Mouse (Mus musculus): Measurements from ENCODE around the gene Chchd5. TPM values are rescaled to one million over a fixed set of nuclear protein-coding genes. Genes with fewer than 3 reads are reported as not detected.

The Chchd5 gene
- polyA plus RNA-seq, 1 experiment from 2014 or later: 24.6 TPM

DNA sequence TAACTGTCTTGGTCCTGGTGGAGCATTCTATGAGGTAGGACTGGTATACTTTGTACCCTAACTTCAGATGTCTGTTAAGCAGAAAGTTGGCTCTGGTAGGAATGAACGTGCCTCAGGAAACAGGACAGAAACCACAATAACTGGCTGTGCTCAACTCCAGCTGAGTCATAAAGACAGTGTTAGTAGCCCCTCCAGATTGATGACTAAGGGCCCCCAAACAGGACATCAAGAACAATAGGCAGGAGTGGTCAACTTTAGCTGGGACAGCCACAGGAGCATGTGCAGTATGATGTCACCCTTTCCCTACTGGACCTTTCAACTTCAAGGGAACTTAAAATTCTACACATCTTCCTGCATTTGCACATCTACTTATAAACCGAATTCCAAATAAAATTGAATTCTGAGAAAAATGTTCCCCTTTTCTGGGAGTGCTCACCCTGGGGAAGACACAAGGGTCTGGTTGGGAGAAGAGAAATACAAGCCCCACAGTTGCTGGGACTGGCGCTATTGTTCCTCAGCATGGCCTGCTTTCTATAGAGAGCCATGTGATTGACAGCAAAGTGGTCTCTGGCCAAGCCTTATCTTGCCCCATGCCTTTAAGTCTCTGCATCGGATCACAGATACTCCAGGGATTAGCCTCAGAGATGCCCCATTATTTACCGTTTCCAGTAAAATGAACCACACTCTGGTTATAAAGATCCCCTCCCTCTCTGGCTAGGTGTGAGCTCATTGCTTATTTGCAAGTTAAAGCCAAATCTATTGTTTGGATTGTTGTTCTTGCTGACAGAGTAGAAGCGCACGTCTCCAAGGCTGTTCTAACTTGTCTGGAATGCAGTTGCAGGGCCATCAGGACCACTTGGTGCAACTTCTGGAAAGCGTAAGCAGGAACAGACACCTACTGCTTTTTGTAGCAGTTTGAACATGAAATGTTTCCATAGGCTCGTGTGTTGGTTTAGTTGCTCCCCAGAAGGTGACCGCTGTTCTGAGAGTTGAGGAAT, 37.3 kb downstream of the Chchd5 start:
- Histone ChIP-seq H3K9ac (no peak overlapping the region), H3K4me3 (no peak overlapping the region), H3K4me2 (replicated peaks) (no peak overlapping the region), H3K27ac (no peak overlapping the region), H3K9me3 (replicated peaks) (peaks cover 4% of the 10 kb centered on the region; the same call in 1 of the 2 replicates), H3K36me3 (no peaks in the 10 kb centered on the region), H3K27me3 (no peaks in the 10 kb centered on the region), H3K4me1 (no peaks in the 10 kb centered on the region)
- no peak for ATAC-seq (ENCODE audit: low FRiP score)
- WGBS: 67% methylated on average over 10 of the region's 10 CpGs

- Histone ChIP-seq H3K36me3 (no peaks in the 10 kb centered on the region), H3K9me3 (replicated peaks) (peaks cover 1% of the 10 kb centered on the region; the same call in 1 of the 2 replicates), H3K4me3 (no peak overlapping the region), H3K9ac (no peak overlapping the region), H3K4me2 (replicated peaks) (0 out of 2 replicates have a peak overlapping the region, but pooled peaks have one; percentile 21), H3K27ac (no peak overlapping the region), H3K27me3 (no peaks in the 10 kb centered on the region), H3K4me1 (no peaks in the 10 kb centered on the region)
- WGBS: 49% methylated on average over 10 of the region's 10 CpGs
- no peak for ATAC-seq (ENCODE audit: low FRiP score)
Measured at GRCm38 (mm10) chr2:129173386-129173785, 43.9 kb downstream of the Chchd5 start.

GRCm38 (mm10) chr2:129174474-129174873, 45.0 kb downstream of the Chchd5 start:
- no peaks in the 10 kb centered on the region for H3K36me3 ChIP-seq
- H3K9me3 ChIP-seq (replicated peaks): no peaks in the 10 kb centered on the region
- H3K4me1 ChIP-seq: no peaks in the 10 kb centered on the region
- no peak overlapping the region for H3K4me3 ChIP-seq
- WGBS: 38% methylated on average over 7 of the region's 7 CpGs
- no peak overlapping the region for H3K9ac ChIP-seq
- no peaks in the 10 kb centered on the region for H3K27me3 ChIP-seq
- no peak overlapping the region for H3K27ac ChIP-seq
- no peak for ATAC-seq (ENCODE audit: low FRiP score)
- no peak overlapping the region for H3K4me2 ChIP-seq (replicated peaks)

GRCm38 (mm10) chr2:129175636-129176035, 46.1 kb downstream of the Chchd5 start:
- no peaks in the 10 kb centered on the region for H3K36me3 ChIP-seq
- H3K4me3 ChIP-seq: no peak overlapping the region
- no peak overlapping the region for H3K4me2 ChIP-seq (replicated peaks)
- WGBS: 63% methylated on average over 2 of the region's 2 CpGs
- no peaks in the 10 kb centered on the region for H3K27me3 ChIP-seq
- no peak overlapping the region for H3K27ac ChIP-seq
- no peaks in the 10 kb centered on the region for H3K9me3 ChIP-seq (replicated peaks)
- no peaks in the 10 kb centered on the region for H3K4me1 ChIP-seq
- ATAC-seq (ENCODE audit: low FRiP score): no peak
- H3K9ac ChIP-seq: no peak overlapping the region

- Histone ChIP-seq H3K4me1 (no peaks in the 10 kb centered on the region), H3K9ac (no peak overlapping the region), H3K9me3 (replicated peaks) (no peaks in the 10 kb centered on the region), H3K27me3 (no peaks in the 10 kb centered on the region), H3K27ac (no peak overlapping the region), H3K4me2 (replicated peaks) (no peak overlapping the region), H3K4me3 (no peak overlapping the region), H3K36me3 (no peaks in the 10 kb centered on the region)
- ATAC-seq (ENCODE audit: low FRiP score): no peak
- WGBS: 77% methylated on average over 12 of the region's 12 CpGs
Measured at GRCm38 (mm10) chr2:129176676-129177420, 47.3 kb downstream of the Chchd5 start.

DNA sequence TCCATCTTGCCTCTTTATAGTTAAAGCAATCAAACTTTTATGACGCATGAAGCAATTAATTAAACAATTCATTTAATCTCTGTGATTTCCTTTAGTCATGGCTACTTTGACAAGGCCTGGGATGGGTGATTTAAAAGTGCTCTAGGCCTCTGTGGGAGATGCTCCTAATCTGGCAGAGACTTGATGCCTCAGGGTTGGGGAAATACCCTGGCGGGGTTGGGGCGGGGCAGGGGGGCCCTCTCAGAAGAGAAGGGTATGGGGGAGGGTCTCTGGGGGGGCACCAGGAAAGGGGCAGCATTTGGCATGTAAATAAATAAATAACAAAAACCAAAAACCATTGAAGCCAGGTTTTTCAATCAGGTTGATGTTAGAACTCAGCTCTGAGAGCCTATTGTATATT, 48.2 kb downstream of the Chchd5 start:
- Histone ChIP-seq H3K27ac (no peak overlapping the region), H3K4me1 (no peaks in the 10 kb centered on the region), H3K9ac (no peak overlapping the region), H3K27me3 (no peaks in the 10 kb centered on the region), H3K4me2 (replicated peaks) (no peak overlapping the region), H3K9me3 (replicated peaks) (no peaks in the 10 kb centered on the region), H3K36me3 (no peaks in the 10 kb centered on the region), H3K4me3 (no peak overlapping the region)
- WGBS: 70% methylated on average over 3 of the region's 3 CpGs
- ATAC-seq (ENCODE audit: low FRiP score): no peak

- H3K4me3 ChIP-seq: no peak overlapping the region
- no peak overlapping the region for H3K4me2 ChIP-seq (replicated peaks)
- H3K9me3 ChIP-seq (replicated peaks): no peaks in the 10 kb centered on the region
- H3K9ac ChIP-seq: no peak overlapping the region
- no peaks in the 10 kb centered on the region for H3K4me1 ChIP-seq
- 51% methylated on average over 10 of the region's 10 CpGs for WGBS
- no peak overlapping the region for H3K27ac ChIP-seq
- no peaks in the 10 kb centered on the region for H3K27me3 ChIP-seq
- ATAC-seq (ENCODE audit: low FRiP score): no peak
- no peaks in the 10 kb centered on the region for H3K36me3 ChIP-seq
Measured at GRCm38 (mm10) chr2:129178182-129178908, 48.8 kb downstream of the Chchd5 start.

- Histone ChIP-seq H3K4me1 (peaks cover 3% of the 10 kb centered on the region), H3K9ac (no peak overlapping the region), H3K27ac (no peak overlapping the region), H3K36me3 (no peaks in the 10 kb centered on the region), H3K27me3 (no peaks in the 10 kb centered on the region), H3K4me3 (no peak overlapping the region), H3K9me3 (replicated peaks) (no peaks in the 10 kb centered on the region), H3K4me2 (replicated peaks) (no peak overlapping the region)
- 75% methylated on average over 8 of the region's 8 CpGs for WGBS
- ATAC-seq (ENCODE audit: low FRiP score): no peak
Measured at GRCm38 (mm10) chr2:129179946-129180853, 50.7 kb downstream of the Chchd5 start.

GRCm38 (mm10) chr2:129181509-129181908, 52.0 kb downstream of the Chchd5 start:
- Histone ChIP-seq H3K4me2 (replicated peaks) (no peak overlapping the region), H3K27me3 (no peaks in the 10 kb centered on the region), H3K9ac (no peak overlapping the region), H3K36me3 (no peaks in the 10 kb centered on the region), H3K4me3 (no peak overlapping the region), H3K9me3 (replicated peaks) (no peaks in the 10 kb centered on the region), H3K27ac (no peak overlapping the region), H3K4me1 (peaks cover 3% of the 10 kb centered on the region)
- WGBS: 84% methylated on average over 5 of the region's 5 CpGs
- no peak for ATAC-seq (ENCODE audit: low FRiP score)

DNA sequence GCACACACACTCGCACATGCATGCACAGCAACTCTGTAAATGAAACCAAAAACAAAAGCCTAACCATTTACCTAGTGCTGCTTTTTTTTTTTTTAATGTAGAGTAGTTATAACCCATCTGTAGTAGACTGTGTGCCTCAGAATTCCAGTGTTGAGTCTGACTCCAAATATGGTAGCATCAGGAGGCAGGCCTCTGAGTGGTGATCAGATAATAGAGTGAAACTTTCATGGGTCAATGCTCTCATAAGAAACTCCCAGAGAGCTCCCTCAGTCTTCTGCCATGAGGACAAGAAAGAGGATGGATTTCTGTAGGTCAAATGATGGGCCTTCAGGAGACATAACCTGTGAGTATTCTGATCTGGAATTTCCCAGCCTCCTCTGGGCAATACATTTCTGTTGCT, 52.9 kb downstream of the Chchd5 start:
- H3K27me3 ChIP-seq: no peaks in the 10 kb centered on the region
- no peaks in the 10 kb centered on the region for H3K36me3 ChIP-seq
- H3K4me2 ChIP-seq (replicated peaks): no peak overlapping the region
- no peak for ATAC-seq (ENCODE audit: low FRiP score)
- H3K9ac ChIP-seq: no peak overlapping the region
- no peak overlapping the region for H3K4me3 ChIP-seq
- peaks cover 3% of the 10 kb centered on the region for H3K4me1 ChIP-seq
- H3K9me3 ChIP-seq (replicated peaks): no peaks in the 10 kb centered on the region
- WGBS: 97% methylated on average over 1 of the region's 1 CpGs
- no peak overlapping the region for H3K27ac ChIP-seq

DNA sequence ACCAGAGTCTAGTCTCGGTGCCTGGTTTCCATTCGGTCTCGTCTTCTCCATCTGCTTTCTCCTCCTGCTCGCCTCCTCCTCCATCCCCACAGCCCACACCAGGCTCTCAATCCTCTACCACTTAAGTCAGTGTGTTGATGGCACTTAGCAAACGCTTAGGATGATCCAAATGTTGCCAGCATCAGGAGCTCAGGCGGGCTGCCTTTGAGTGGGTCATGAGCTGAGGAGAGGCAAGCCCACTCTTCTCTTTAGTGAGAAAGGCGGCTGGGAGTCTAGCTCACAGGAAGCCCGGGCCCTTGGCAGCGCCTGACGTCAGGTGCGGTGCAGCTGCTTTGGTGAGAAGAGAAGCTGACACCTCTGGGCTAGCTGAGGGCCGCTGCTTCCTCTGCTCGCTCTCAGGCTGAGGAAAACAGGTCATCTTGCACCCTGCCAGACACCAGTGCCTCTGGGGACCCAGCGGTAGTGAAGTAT, 54.1 kb downstream of the Chchd5 start:
- peaks cover 3% of the 10 kb centered on the region for H3K4me1 ChIP-seq
- H3K4me2 ChIP-seq (replicated peaks): no peak overlapping the region
- no peaks in the 10 kb centered on the region for H3K9me3 ChIP-seq (replicated peaks)
- H3K4me3 ChIP-seq: no peak overlapping the region
- H3K27ac ChIP-seq: no peak overlapping the region
- no peaks in the 10 kb centered on the region for H3K36me3 ChIP-seq
- no peak overlapping the region for H3K9ac ChIP-seq
- no peak for ATAC-seq (ENCODE audit: low FRiP score)
- H3K27me3 ChIP-seq: no peaks in the 10 kb centered on the region
- WGBS: 79% methylated on average over 14 of the region's 14 CpGs

All from hindbrain, embryonic 12.5 days (tissue).